Mouse (Mus musculus): ENCODE results near the gene Csmd2.

GRCm38 (mm10) chr4:128483891-128484290 lies 496.2 kb downstream of the Csmd2 start:
- no peak for TF ChIP-seq CTCF (IDR thresholded peaks at IDR 0.05; ENCODE audit: insufficient read depth, low read length)
- TF ChIP-seq POLR2A (IDR thresholded peaks at IDR 0.05; ENCODE audit: borderline replicate concordance, extremely low read depth, low read depth, low read length): no peak

Data from lung, adult 2 months (tissue).